Mouse (Mus musculus) MEL (cell line): ENCODE results near the gene 4931428F04Rik. TPM values are rescaled to one million over a fixed set of nuclear protein-coding genes. Genes with fewer than 3 reads are reported as not detected.

Source experiments
- DNase-seq: peaks from one replicate; pipeline ENCODE4 v3.0.0; 2011; ENCODE audit warnings: low read depth, low spot score
- H3K27ac ChIP-seq: 2 replicates; pipeline ENCODE4 v1.5.1; 2012; ENCODE audit warnings: low read depth, mild to moderate bottlenecking, control low read depth, low read length, moderate library complexity; ENCODE audit not compliant: control insufficient read depth
- H3K27me3 ChIP-seq, 2 experiments: fragments of 150-350 bp in 1 of 2; sonication (generic) in 1 of 2; 2 replicates each; pipeline ENCODE4 v1.6.1; 2012; ENCODE audit warnings: low read length in 2 of 2, mild to moderate bottlenecking in 2 of 2, improper control_type of control experiment in 1 of 2, moderate library complexity in 1 of 2; ENCODE audit not compliant: insufficient read depth in 2 of 2, control insufficient read depth in 1 of 2
- H3K36me3 ChIP-seq, 2 experiments: 2 replicates each; pipeline ENCODE4 v1.6.1; 2012 to 2014; ENCODE audit warnings: low read length in 2 of 2, improper control_type of control experiment in 1 of 2, inconsistent platforms in 1 of 2, mild to moderate bottlenecking in 1 of 2; ENCODE audit not compliant: insufficient read depth in 2 of 2, control insufficient read depth in 1 of 2
- H3K4me1 ChIP-seq, 2 experiments: fragments of 150-350 bp in 1 of 2; sonication (generic) in 1 of 2; 2 replicates each; pipeline ENCODE4 v1.6.1; 2012; ENCODE audit warnings: low read length in 2 of 2, improper control_type of control experiment in 1 of 2, mild to moderate bottlenecking in 1 of 2; ENCODE audit not compliant: insufficient read depth in 2 of 2, control insufficient read depth in 1 of 2
- H3K4me3 ChIP-seq, 2 experiments: fragments of 150-350 bp in 1 of 2; sonication (generic) in 1 of 2; 2 replicates each; pipeline ENCODE4 v1.5.1; 2012; ENCODE audit warnings: low read depth in 2 of 2, low read length in 2 of 2, mild to moderate bottlenecking in 2 of 2, moderate library complexity in 2 of 2, control low read depth in 1 of 2, improper control_type of control experiment in 1 of 2; ENCODE audit not compliant: control insufficient read depth in 1 of 2, insufficient read depth in 1 of 2
- H3K79me2 ChIP-seq: 2 replicates; pipeline ENCODE4 v1.6.1; 2012; ENCODE audit warnings: mild to moderate bottlenecking, low read length, moderate library complexity; ENCODE audit not compliant: control insufficient read depth, poor library complexity, insufficient read depth
- H3K9ac ChIP-seq: 2 replicates; pipeline ENCODE4 v1.6.1; 2012; ENCODE audit warnings: low read depth, mild to moderate bottlenecking, control low read depth, low read length, moderate library complexity; ENCODE audit not compliant: control insufficient read depth, poor library complexity, severe bottlenecking
- H3K9me3 ChIP-seq: fragments of 150-350 bp; sonication (generic); replicated peaks from 2 replicates; pipeline ENCODE4 v1.6.1; 2012; ENCODE audit warnings: mild to moderate bottlenecking, low read length, improper control_type of control experiment, moderate library complexity; ENCODE audit not compliant: insufficient read depth
- BHLHE40 ChIP-seq: IDR thresholded peaks from 2 replicates; pipeline ENCODE4 v1.6.1; 2012; ENCODE audit warnings: low read depth, mild to moderate bottlenecking, inconsistent platforms, low read length, improper control_type of control experiment, borderline replicate concordance
- CHD1 ChIP-seq: IDR thresholded peaks from 2 replicates; pipeline ENCODE4 v1.6.1; 2012; ENCODE audit warnings: low read depth, mild to moderate bottlenecking, inconsistent platforms, low read length, improper control_type of control experiment
- E2F4 ChIP-seq: IDR thresholded peaks from 2 replicates; pipeline ENCODE4 v1.6.1; 2011; ENCODE audit warnings: low read depth, low read length, improper control_type of control experiment, borderline replicate concordance
- ELF1 ChIP-seq: IDR thresholded peaks from 2 replicates; pipeline ENCODE4 v1.6.1; 2014; ENCODE audit warnings: low read depth, mild to moderate bottlenecking, inconsistent platforms, low read length, improper control_type of control experiment, moderate library complexity
- EP300 ChIP-seq, 2 experiments: IDR thresholded peaks; 2 replicates each; pipeline ENCODE4 v1.6.1; 2011; ENCODE audit warnings: improper control_type of control experiment in 2 of 2, low read length in 2 of 2, low read depth in 1 of 2, mild to moderate bottlenecking in 1 of 2
- GABPA ChIP-seq: IDR thresholded peaks from 2 replicates; pipeline ENCODE4 v1.6.1; 2012; ENCODE audit warnings: low read depth, mild to moderate bottlenecking, inconsistent platforms, low read length, improper control_type of control experiment, moderate library complexity
- HCFC1 ChIP-seq: IDR thresholded peaks from 2 replicates; pipeline ENCODE4 v1.6.1; 2012; ENCODE audit warnings: low read depth, mild to moderate bottlenecking, inconsistent platforms, low read length, improper control_type of control experiment, moderate library complexity
- KAT2A ChIP-seq: conservative IDR thresholded peaks from 2 replicates; pipeline ENCODE4 v1.6.1; 2012; ENCODE audit warnings: low read depth, low read length, improper control_type of control experiment, inconsistent platforms
- MAFK ChIP-seq: IDR thresholded peaks from 2 replicates; pipeline ENCODE4 v1.6.1; 2011; ENCODE audit warnings: low read depth, mild to moderate bottlenecking, low read length, improper control_type of control experiment, borderline replicate concordance
- MAX ChIP-seq: IDR thresholded peaks from 2 replicates; pipeline ENCODE4 v1.6.1; 2011; ENCODE audit warnings: low read length, improper control_type of control experiment
- MXI1 ChIP-seq: IDR thresholded peaks from 2 replicates; pipeline ENCODE4 v1.6.1; 2011; ENCODE audit warnings: mild to moderate bottlenecking, low read depth, low read length, improper control_type of control experiment
- MYB ChIP-seq: IDR thresholded peaks from 2 replicates; pipeline ENCODE4 v1.6.1; 2011; ENCODE audit warnings: mild to moderate bottlenecking, low read depth, low read length, improper control_type of control experiment
- POLR2AphosphoS2 ChIP-seq: IDR thresholded peaks from 2 replicates; pipeline ENCODE4 v1.6.1; 2011; ENCODE audit warnings: low read length, improper control_type of control experiment
- POLR2AphosphoS5 ChIP-seq: IDR thresholded peaks from 2 replicates; pipeline ENCODE4 v1.6.1; 2012; ENCODE audit warnings: low read depth, borderline replicate concordance, mild to moderate bottlenecking, inconsistent platforms, low read length, moderate library complexity, mixed read lengths
- RCOR1 ChIP-seq: IDR thresholded peaks from 2 replicates; pipeline ENCODE4 v1.6.1; 2012; ENCODE audit warnings: low read depth, mild to moderate bottlenecking, inconsistent platforms, low read length, improper control_type of control experiment
- SIN3A ChIP-seq: IDR thresholded peaks from 2 replicates; pipeline ENCODE4 v1.6.1; 2012; ENCODE audit warnings: low read length, improper control_type of control experiment, inconsistent platforms
- TAL1 ChIP-seq: IDR thresholded peaks from 2 replicates; pipeline ENCODE4 v1.6.1; 2012; ENCODE audit warnings: mild to moderate bottlenecking, inconsistent platforms, low read length, moderate library complexity, mixed read lengths
- TCF12 ChIP-seq: IDR thresholded peaks from 2 replicates; pipeline ENCODE4 v1.6.1; 2014; ENCODE audit warnings: low read depth, mild to moderate bottlenecking, inconsistent platforms, low read length, improper control_type of control experiment, moderate library complexity
- USF2 ChIP-seq, 2 experiments: IDR thresholded peaks; 2 replicates each; pipeline ENCODE4 v1.6.1; 2011 to 2012; ENCODE audit warnings: improper control_type of control experiment in 2 of 2, low read length in 2 of 2, borderline replicate concordance in 1 of 2, inconsistent platforms in 1 of 2, low read depth in 1 of 2, mild to moderate bottlenecking in 1 of 2; ENCODE audit not compliant: insufficient read depth in 1 of 2
- ZC3H11A ChIP-seq: IDR thresholded peaks from 2 replicates; pipeline ENCODE4 v1.6.1; 2012; ENCODE audit warnings: low read depth, mild to moderate bottlenecking, inconsistent platforms, low read length, improper control_type of control experiment
- ZKSCAN1 ChIP-seq: IDR thresholded peaks from 2 replicates; pipeline ENCODE4 v1.6.1; 2012; ENCODE audit warnings: low read depth, mild to moderate bottlenecking, inconsistent platforms, low read length, improper control_type of control experiment, moderate library complexity
- polyA plus RNA-seq, 2 experiments: library from polyadenylated mRNA; stranded (reverse) in 1 of 2; unstranded in 1 of 2; fragments of >175 nt in 1 of 2; fragments of >200 nt in 1 of 2; gene quantifications; 2 replicates each; pipeline versions ENCODE4 v1.2.1 to v1.2.4; 2012; ENCODE audit warnings: low replicate concordance in 2 of 2, low read depth in 1 of 2; ENCODE audit not compliant: insufficient read length in 2 of 2, insufficient read depth in 1 of 2, missing spikeins in 1 of 2
- total RNA-seq: library from RNA; depleted of rRNA; stranded (reverse); fragments of 300-350 nt; gene quantifications from 2 replicates; pipeline ENCODE4 v1.2.3, GENCODE M21; 2012

Gene 4931428F04Rik
- total and polyA plus RNA-seq, 3 experiments, result 8.2 to 13.0 TPM; not detected in 1

DNA sequence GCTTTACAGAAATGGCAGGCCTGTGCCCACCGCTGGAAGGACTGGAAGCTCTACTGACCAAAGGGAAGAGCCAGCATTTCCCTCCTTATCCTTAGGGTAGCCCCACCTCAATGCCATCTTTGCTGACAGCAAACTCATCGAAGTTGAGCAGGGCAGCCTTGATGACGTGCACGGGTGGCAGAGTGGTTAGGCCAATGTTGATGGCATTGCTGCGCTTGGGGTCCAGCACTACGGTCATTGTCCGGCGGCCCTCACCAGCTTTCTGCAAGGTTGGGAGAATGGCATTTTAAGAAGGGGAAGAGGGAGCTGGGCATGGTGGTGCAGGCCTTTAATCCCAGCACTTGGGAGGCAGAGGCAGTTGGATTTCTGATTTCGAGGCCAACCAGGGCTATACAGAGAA, 42.3 kb upstream of the 4931428F04Rik start:
- Histone ChIP-seq H3K9ac (no peak overlapping the region), H3K27ac (no peak overlapping the region), H3K79me2 (peaks cover 6% of the 10 kb centered on the region), H3K9me3 (no peaks in the 10 kb centered on the region), H3K4me1 (peaks cover 3% of the 10 kb centered on the region in 2 experiments; a peak in 3 of 4 replicates), H3K4me3 (no peak overlapping the region), H3K36me3 (peaks cover 7 to 10% of the 10 kb centered on the region in 2 experiments), H3K27me3 (no peaks in the 10 kb centered on the region)
- TF ChIP-seq CHD1 (no peak), TAL1 (no peak), MAX (no peak), ELF1 (no peak), GABPA (no peak), ZC3H11A (no peak), EP300 (IDR thresholded peaks at IDR 0.05; ENCODE audit: low read depth in 1 of 2, low read length in 2 of 2) (no peak), USF2 (IDR thresholded peaks at IDR 0.05; ENCODE audit: borderline replicate concordance in 1 of 2, insufficient read depth in 1 of 2, low read depth in 1 of 2, low read length in 2 of 2) (no peak), BHLHE40 (no peak), POLR2AphosphoS5 (no peak), MYB (no peak), ZKSCAN1 (no peak), HCFC1 (no peak), SIN3A (no peak), RCOR1 (no peak)
- no peak for DNase-seq

DNA sequence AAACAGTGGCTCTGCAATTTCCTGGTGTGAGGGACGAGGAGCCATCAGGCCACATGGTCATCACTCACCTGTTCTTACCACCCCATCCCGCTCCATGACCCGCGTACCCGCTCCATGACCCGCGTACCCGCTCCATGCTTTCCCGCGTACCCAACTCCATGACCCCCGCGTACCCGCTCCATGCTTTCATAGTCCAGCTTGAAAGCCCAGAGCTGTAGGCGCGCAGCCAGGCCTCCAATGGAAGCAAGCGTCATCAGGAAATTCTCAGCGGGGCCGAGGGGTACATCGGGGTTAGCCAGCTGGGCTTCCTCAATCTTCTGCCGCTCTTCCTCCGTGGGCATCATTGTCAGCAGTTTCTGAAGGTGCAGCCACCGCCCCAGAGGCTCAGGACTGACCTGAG, 41.8 kb upstream of the 4931428F04Rik start:
- no peak overlapping the region for H3K27ac ChIP-seq
- peaks cover 3% of the 10 kb centered on the region in 2 experiments; a peak in 3 of 4 replicates for H3K4me1 ChIP-seq
- H3K79me2 ChIP-seq, result peaks cover 10% of the 10 kb centered on the region
- no peaks in the 10 kb centered on the region for H3K27me3 ChIP-seq
- no peak overlapping the region for H3K9ac ChIP-seq
- peaks cover 7 to 10% of the 10 kb centered on the region in 2 experiments for H3K36me3 ChIP-seq
- no peak for DNase-seq
- H3K4me3 ChIP-seq, result no peak overlapping the region
- H3K9me3 ChIP-seq, result no peaks in the 10 kb centered on the region
- TF ChIP-seq MAX (no peak), EP300 (IDR thresholded peaks at IDR 0.05; ENCODE audit: low read depth in 1 of 2, low read length in 2 of 2) (no peak), TAL1 (no peak), MAFK (no peak), CHD1 (no peak), KAT2A (no peak), USF2 (IDR thresholded peaks at IDR 0.05; ENCODE audit: borderline replicate concordance in 1 of 2, insufficient read depth in 1 of 2, low read depth in 1 of 2, low read length in 2 of 2) (no peak), E2F4 (no peak), MXI1 (no peak), TCF12 (no peak), BHLHE40 (no peak), POLR2AphosphoS2 (no peak)
